Mouse (Mus musculus): ENCODE measurements around the gene Xylt1. TPM values are rescaled to one million over a fixed set of nuclear protein-coding genes. Genes with fewer than 3 reads are reported as not detected.

The Xylt1 gene
- polyA plus RNA-seq, 1 experiment from 2014 or later: 3.0 TPM

GRCm38 (mm10) chr7:117375886-117376309, 4.9 kb upstream of the Xylt1 start:
- Histone ChIP-seq H3K36me3 (ENCODE audit: control insufficient read depth, insufficient read depth, low read length) (no peaks in the 10 kb centered on the region), H3K9me3 (ENCODE audit: control insufficient read depth, low read length) (no peaks in the 10 kb centered on the region), H3K4me1 (ENCODE audit: control insufficient read depth, insufficient read depth, low read length) (peaks cover 3% of the 10 kb centered on the region; the same call in 1 of the 2 replicates), H3K4me2 (ENCODE audit: low read length) (no peak overlapping the region), H3K9ac (replicated peaks; ENCODE audit: low read length) (no peak overlapping the region), H3K27me3 (ENCODE audit: control insufficient read depth, insufficient read depth, low read length) (0 out of 2 replicates have a peak, but pooled peaks cover 3% of the 10 kb centered on the region), H3K27ac (replicated peaks; ENCODE audit: low read depth, low read length) (no peak overlapping the region), H3K4me3 (replicated peaks; ENCODE audit: low read depth, low read length) (no peak overlapping the region)
- 35% methylated on average over 9 of the region's 9 CpGs for WGBS
- DNase-seq (peak; percentile 88), ATAC-seq (ENCODE audit: low FRiP score, low TSS enrichment) (no peak)

- H3K27ac ChIP-seq (replicated peaks; ENCODE audit: low read depth, low read length): no peak overlapping the region
- H3K4me1 ChIP-seq (ENCODE audit: control insufficient read depth, insufficient read depth, low read length): peaks cover 6% of the 10 kb centered on the region; the same call in 1 of the 2 replicates
- no peak for ATAC-seq (ENCODE audit: low FRiP score, low TSS enrichment)
- no peaks in the 10 kb centered on the region for H3K36me3 ChIP-seq (ENCODE audit: control insufficient read depth, insufficient read depth, low read length)
- H3K4me2 ChIP-seq (ENCODE audit: low read length): no peak overlapping the region
- 78% methylated on average over 3 of the region's 3 CpGs for WGBS
- DNase-seq: no peak
- H3K27me3 ChIP-seq (ENCODE audit: control insufficient read depth, insufficient read depth, low read length): 0 out of 2 replicates have a peak, but pooled peaks cover 3% of the 10 kb centered on the region
- no peaks in the 10 kb centered on the region for H3K9me3 ChIP-seq (ENCODE audit: control insufficient read depth, low read length)
- H3K9ac ChIP-seq (replicated peaks; ENCODE audit: low read length): no peak overlapping the region
- no peak overlapping the region for H3K4me3 ChIP-seq (replicated peaks; ENCODE audit: low read depth, low read length)
Observed at GRCm38 (mm10) chr7:117377138-117377537, 3.6 kb upstream of the Xylt1 start.

GRCm38 (mm10) chr7:117380036-117380417, 752 bp upstream of the Xylt1 start:
- Histone ChIP-seq H3K4me2 (ENCODE audit: low read length) (peak overlapping the region; percentile 88), H3K9ac (replicated peaks; ENCODE audit: low read length) (peak overlapping the region; percentile 90; the same call in 1 of the 2 replicates), H3K9me3 (ENCODE audit: control insufficient read depth, low read length) (no peaks in the 10 kb centered on the region), H3K4me1 (ENCODE audit: control insufficient read depth, insufficient read depth, low read length) (peaks cover 8% of the 10 kb centered on the region; the same call in 1 of the 2 replicates), H3K36me3 (ENCODE audit: control insufficient read depth, insufficient read depth, low read length) (no peaks in the 10 kb centered on the region), H3K27me3 (ENCODE audit: control insufficient read depth, insufficient read depth, low read length) (0 out of 2 replicates have a peak, but pooled peaks cover 3% of the 10 kb centered on the region), H3K27ac (replicated peaks; ENCODE audit: low read depth, low read length) (no peak overlapping the region), H3K4me3 (replicated peaks; ENCODE audit: low read depth, low read length) (peak overlapping the region; percentile 73)
- DNase-seq (no peak), ATAC-seq (ENCODE audit: low FRiP score, low TSS enrichment) (no peak)
- WGBS: 4% methylated on average over 7 of the region's 7 CpGs

GRCm38 (mm10) chr7:117381188-117381981, 606 bp downstream of the Xylt1 start:
- peaks cover 3% of the 10 kb centered on the region; the same call in 1 of the 2 replicates for H3K27me3 ChIP-seq (ENCODE audit: control insufficient read depth, insufficient read depth, low read length)
- under 1% methylated on average over 64 of the region's 64 CpGs for WGBS
- DNase-seq: peak; percentile 80

GRCm38 (mm10) chr7:117382006-117382405, 1.2 kb downstream of the Xylt1 start:
- no peaks in the 10 kb centered on the region for H3K36me3 ChIP-seq (ENCODE audit: control insufficient read depth, insufficient read depth, low read length)
- H3K9me3 ChIP-seq (ENCODE audit: control insufficient read depth, low read length): no peaks in the 10 kb centered on the region
- no peak overlapping the region; the same call in 1 of the 2 replicates for H3K27ac ChIP-seq (replicated peaks; ENCODE audit: low read depth, low read length)
- H3K4me3 ChIP-seq (replicated peaks; ENCODE audit: low read depth, low read length): peak overlapping the region; percentile 73
- H3K27me3 ChIP-seq (ENCODE audit: control insufficient read depth, insufficient read depth, low read length): no peaks in the 10 kb centered on the region; the same call in 1 of the 2 replicates
- WGBS: 33% methylated on average over 2 of the region's 2 CpGs
- DNase-seq: no peak
- peak overlapping the region; percentile 90 for H3K9ac ChIP-seq (replicated peaks; ENCODE audit: low read length)
- peaks cover 8% of the 10 kb centered on the region; the same call in 1 of the 2 replicates for H3K4me1 ChIP-seq (ENCODE audit: control insufficient read depth, insufficient read depth, low read length)
- no peak for ATAC-seq (ENCODE audit: low FRiP score, low TSS enrichment)
- peak overlapping the region; percentile 88 for H3K4me2 ChIP-seq (ENCODE audit: low read length)

More at GRCm38 (mm10) chr7:117381188-117381981, 606 bp downstream of the Xylt1 start:
- Histone ChIP-seq H3K9ac (replicated peaks; ENCODE audit: low read length) (peak overlapping the region; percentile 90), H3K4me2 (ENCODE audit: low read length) (peak overlapping the region; percentile 88), H3K4me3 (replicated peaks; ENCODE audit: low read depth, low read length) (peak overlapping the region; percentile 73), H3K27ac (replicated peaks; ENCODE audit: low read depth, low read length) (peak overlapping the region; percentile 88), H3K36me3 (ENCODE audit: control insufficient read depth, insufficient read depth, low read length) (no peaks in the 10 kb centered on the region), H3K9me3 (ENCODE audit: control insufficient read depth, low read length) (no peaks in the 10 kb centered on the region), H3K4me1 (ENCODE audit: control insufficient read depth, insufficient read depth, low read length) (peaks cover 8% of the 10 kb centered on the region; the same call in 1 of the 2 replicates)
- ATAC-seq (ENCODE audit: low FRiP score, low TSS enrichment): peak; percentile 79

- WGBS: 70% methylated on average over 7 of the region's 7 CpGs
- DNase-seq: peak; percentile 80
- H3K4me3 ChIP-seq (replicated peaks; ENCODE audit: low read depth, low read length): peak overlapping the region; percentile 73
- no peaks in the 10 kb centered on the region for H3K9me3 ChIP-seq (ENCODE audit: control insufficient read depth, low read length)
- H3K4me2 ChIP-seq (ENCODE audit: low read length): peak overlapping the region; percentile 88
- H3K4me1 ChIP-seq (ENCODE audit: control insufficient read depth, insufficient read depth, low read length): peaks cover 8% of the 10 kb centered on the region; the same call in 1 of the 2 replicates
- H3K27ac ChIP-seq (replicated peaks; ENCODE audit: low read depth, low read length): no peak overlapping the region
- ATAC-seq (ENCODE audit: low FRiP score, low TSS enrichment): no peak
- H3K36me3 ChIP-seq (ENCODE audit: control insufficient read depth, insufficient read depth, low read length): no peaks in the 10 kb centered on the region
- no peak overlapping the region; the same call in 1 of the 2 replicates for H3K9ac ChIP-seq (replicated peaks; ENCODE audit: low read length)
- no peaks in the 10 kb centered on the region; the same call in 1 of the 2 replicates for H3K27me3 ChIP-seq (ENCODE audit: control insufficient read depth, insufficient read depth, low read length)
Observed at GRCm38 (mm10) chr7:117383147-117383940, 2.6 kb downstream of the Xylt1 start.

- no peak for DNase-seq
- Histone ChIP-seq H3K4me3 (replicated peaks; ENCODE audit: low read depth, low read length) (no peak overlapping the region), H3K9ac (replicated peaks; ENCODE audit: low read length) (no peak overlapping the region), H3K4me1 (ENCODE audit: control insufficient read depth, insufficient read depth, low read length) (0 out of 2 replicates have a peak, but pooled peaks cover 5% of the 10 kb centered on the region), H3K4me2 (ENCODE audit: low read length) (no peak overlapping the region), H3K27me3 (ENCODE audit: control insufficient read depth, insufficient read depth, low read length) (no peaks in the 10 kb centered on the region; the same call in 1 of the 2 replicates), H3K27ac (replicated peaks; ENCODE audit: low read depth, low read length) (no peak overlapping the region), H3K9me3 (ENCODE audit: control insufficient read depth, low read length) (no peaks in the 10 kb centered on the region), H3K36me3 (ENCODE audit: control insufficient read depth, insufficient read depth, low read length) (no peaks in the 10 kb centered on the region)
- no peak for ATAC-seq (ENCODE audit: low FRiP score, low TSS enrichment)
- WGBS: 91% methylated on average over 4 of the region's 4 CpGs
Observed at GRCm38 (mm10) chr7:117386376-117386775, 5.6 kb downstream of the Xylt1 start.

- Histone ChIP-seq H3K27ac (replicated peaks; ENCODE audit: low read depth, low read length) (no peak overlapping the region), H3K27me3 (ENCODE audit: control insufficient read depth, insufficient read depth, low read length) (no peaks in the 10 kb centered on the region; the same call in 1 of the 2 replicates), H3K4me3 (replicated peaks; ENCODE audit: low read depth, low read length) (no peak overlapping the region), H3K4me2 (ENCODE audit: low read length) (no peak overlapping the region), H3K4me1 (ENCODE audit: control insufficient read depth, insufficient read depth, low read length) (no peaks in the 10 kb centered on the region), H3K36me3 (ENCODE audit: control insufficient read depth, insufficient read depth, low read length) (no peaks in the 10 kb centered on the region), H3K9ac (replicated peaks; ENCODE audit: low read length) (no peak overlapping the region), H3K9me3 (ENCODE audit: control insufficient read depth, low read length) (no peaks in the 10 kb centered on the region)
- 92% methylated on average over 9 of the region's 9 CpGs for WGBS
- no peak for DNase-seq
- no peak for ATAC-seq (ENCODE audit: low FRiP score, low TSS enrichment)
Observed at GRCm38 (mm10) chr7:117388284-117388988, 7.7 kb downstream of the Xylt1 start.

Measured in midbrain, embryonic 14.5 days (tissue).